Mouse (Mus musculus) liver, embryonic 14.5 days (tissue): ENCODE measurements at regions not wholly inside any gene's neighbourhood (a gene's known extent, or its start where the extent isn't known, plus 50 kb on each side); places are given as distances from the start of the nearest gene placed in this dataset.

ENCODE experiments used
- CTCF ChIP-seq: IDR thresholded peaks from 2 replicates; pipeline ENCODE4 v1.5.1; 2016; ENCODE audit warnings: antibody characterized with exemption, low read depth, control low read depth
- EP300 ChIP-seq: IDR thresholded peaks from 2 replicates; pipeline ENCODE4 v1.6.1; 2016; ENCODE audit warnings: antibody characterized with exemption, low read depth

- TF ChIP-seq CTCF (no peak), EP300 (no peak)
Measured at GRCm38 (mm10) chr12:119038306-119038705, 72.1 kb upstream of the Abcb5 start.
